Mouse (Mus musculus) adrenal gland, adult 10 weeks (tissue): Measurements from ENCODE around the gene Gm13697. TPM values are rescaled to one million over a fixed set of nuclear protein-coding genes. Genes with fewer than 3 reads are reported as not detected.

Experiments
- polyA plus RNA-seq: library from polyadenylated mRNA; stranded (reverse); fragments of 350-450 nt; fragmentation: Illumina TruSeq; extraction: RNeasy Lipid Tissue Mini Kit (QIAGEN cat#74804); gene quantifications from one replicate; pipeline ENCODE4 v1.2.3, GENCODE M21; 2014; ENCODE audit warnings: low read depth, low replicate concordance

Gm13697 gene
- not detected for polyA plus RNA-seq

DNA sequence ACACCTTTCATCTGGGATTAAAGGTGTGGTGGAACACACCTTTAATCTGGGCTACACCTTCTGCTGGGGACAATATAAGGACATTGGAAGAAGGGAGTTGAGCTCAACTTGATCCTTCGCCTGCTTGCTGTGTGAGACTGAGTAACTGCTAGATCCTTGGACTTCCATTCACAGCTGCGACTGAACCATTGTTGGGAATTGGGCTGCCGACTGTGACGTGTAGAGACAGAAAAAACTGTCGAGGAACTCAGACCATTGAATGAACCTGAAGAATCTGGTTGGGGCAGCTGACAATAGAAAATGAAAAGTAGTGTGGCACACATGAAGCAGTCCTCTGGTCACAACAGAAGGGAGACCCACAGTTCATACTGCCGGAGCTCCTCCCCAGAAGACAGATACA, at the start of gene Gm13697:
TSS of gene Gm13697 (plus strand) at position 301 of the 400 bp plus-strand sequence.

DNA sequence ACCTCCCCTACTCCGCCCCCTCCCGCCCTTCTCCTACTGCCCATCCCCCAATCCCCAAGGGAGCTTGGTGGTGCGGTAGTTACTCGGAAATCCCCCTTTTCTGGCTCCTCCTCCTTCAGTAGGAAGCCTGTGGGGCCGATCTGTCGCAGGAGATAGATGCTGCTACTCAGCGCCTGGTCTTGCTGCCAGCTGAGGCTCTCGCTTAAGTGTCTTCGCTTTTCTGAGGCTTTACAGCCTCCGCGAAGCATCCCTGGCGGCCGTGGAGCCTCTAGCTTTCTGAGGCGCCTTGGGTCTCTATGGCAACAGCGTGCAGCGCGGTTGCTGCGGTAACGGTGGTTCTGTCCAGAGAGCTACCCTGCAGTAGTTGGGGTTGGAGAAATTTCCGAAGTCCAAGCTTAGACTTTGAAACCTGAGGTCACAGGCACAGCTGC, 43.6 kb upstream of the Gm13697 start, which contains the start of gene Zswim2:
TSS of gene Zswim2 (minus strand) at position 298 of the 431 bp plus-strand sequence.

GRCm38 (mm10) chr2:83955393-83955792, 29.1 kb upstream of the Gm13697 start, which contains the start of gene Gm13698:
Gene Gm13698 (plus strand): TSS chr2:83955693.

GRCm38 (mm10) chr2:83961203-83961602, 23.3 kb upstream of the Gm13697 start, which contains the start of gene Gm13693:
Gene Gm13693 (plus strand): TSS chr2:83961503.

GRCm38 (mm10) chr2:83967013-83967412, 17.5 kb upstream of the Gm13697 start, which contains the start of gene Gm13695:
Gene Gm13695 (plus strand): TSS chr2:83967313.

DNA sequence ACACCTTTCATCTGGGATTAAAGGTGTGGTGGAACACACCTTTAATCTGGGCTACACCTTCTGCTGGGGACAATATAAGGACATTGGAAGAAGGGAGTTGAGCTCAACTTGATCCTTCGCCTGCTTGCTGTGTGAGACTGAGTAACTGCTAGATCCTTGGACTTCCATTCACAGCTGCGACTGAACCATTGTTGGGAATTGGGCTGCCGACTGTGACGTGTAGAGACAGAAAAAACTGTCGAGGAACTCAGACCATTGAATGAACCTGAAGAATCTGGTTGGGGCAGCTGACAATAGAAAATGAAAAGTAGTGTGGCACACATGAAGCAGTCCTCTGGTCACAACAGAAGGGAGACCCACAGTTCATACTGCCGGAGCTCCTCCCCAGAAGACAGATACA, 11.7 kb upstream of the Gm13697 start, which contains the start of gene Gm13696:
TSS of gene Gm13696 (plus strand) at position 301 of the 400 bp plus-strand sequence.

DNA sequence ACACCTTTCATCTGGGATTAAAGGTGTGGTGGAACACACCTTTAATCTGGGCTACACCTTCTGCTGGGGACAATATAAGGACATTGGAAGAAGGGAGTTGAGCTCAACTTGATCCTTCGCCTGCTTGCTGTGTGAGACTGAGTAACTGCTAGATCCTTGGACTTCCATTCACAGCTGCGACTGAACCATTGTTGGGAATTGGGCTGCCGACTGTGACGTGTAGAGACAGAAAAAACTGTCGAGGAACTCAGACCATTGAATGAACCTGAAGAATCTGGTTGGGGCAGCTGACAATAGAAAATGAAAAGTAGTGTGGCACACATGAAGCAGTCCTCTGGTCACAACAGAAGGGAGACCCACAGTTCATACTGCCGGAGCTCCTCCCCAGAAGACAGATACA, 5.9 kb upstream of the Gm13697 start, which contains the start of gene Gm13694:
TSS of gene Gm13694 (plus strand) at position 301 of the 400 bp plus-strand sequence.

DNA sequence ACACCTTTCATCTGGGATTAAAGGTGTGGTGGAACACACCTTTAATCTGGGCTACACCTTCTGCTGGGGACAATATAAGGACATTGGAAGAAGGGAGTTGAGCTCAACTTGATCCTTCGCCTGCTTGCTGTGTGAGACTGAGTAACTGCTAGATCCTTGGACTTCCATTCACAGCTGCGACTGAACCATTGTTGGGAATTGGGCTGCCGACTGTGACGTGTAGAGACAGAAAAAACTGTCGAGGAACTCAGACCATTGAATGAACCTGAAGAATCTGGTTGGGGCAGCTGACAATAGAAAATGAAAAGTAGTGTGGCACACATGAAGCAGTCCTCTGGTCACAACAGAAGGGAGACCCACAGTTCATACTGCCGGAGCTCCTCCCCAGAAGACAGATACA, 5.7 kb downstream of the Gm13697 start, which contains the start of gene Gm13691:
TSS of gene Gm13691 (plus strand) at position 301 of the 400 bp plus-strand sequence.

Other genes with a start within 250 kb of the Gm13697 start
- 17.6 TPM for gene Fam171b, start 172.1 kb upstream of the Gm13697 start, polyA plus RNA-seq
- not detected for gene Zswim2, start 43.5 kb upstream of the Gm13697 start, polyA plus RNA-seq
- not detected for gene Gm13698, start 29.1 kb upstream of the Gm13697 start, polyA plus RNA-seq
- gene Gm13693, start 23.2 kb upstream of the Gm13697 start, polyA plus RNA-seq: not detected
- not detected for gene Gm13695, start 17.4 kb upstream of the Gm13697 start, polyA plus RNA-seq
- not detected for gene Gm13696, start 11.6 kb upstream of the Gm13697 start, polyA plus RNA-seq
- not detected for gene Gm13694, start 5.8 kb upstream of the Gm13697 start, polyA plus RNA-seq
- not detected for gene Gm13691, start 5.8 kb downstream of the Gm13697 start, polyA plus RNA-seq